Mouse (Mus musculus): ENCODE data around the gene Ngly1. TPM values are rescaled to one million over a fixed set of nuclear protein-coding genes. Genes with fewer than 3 reads are reported as not detected.

Ngly1 gene
- 10 to 100 TPM; 32.9 to 33.5 TPM for total RNA-seq (2021)
- long read RNA-seq, experiment 1, transcript Ngly1-201 (12 exons, 2,935 nt), result major isoform, 38 of 51 reads
- long read RNA-seq, experiment 1, partial matches to known transcripts, result 7 of 51 reads
- long read RNA-seq, experiment 1, other reads (novel, unspliced or antisense), result 6 of 51 reads
- long read RNA-seq, experiment 2, transcript Ngly1-201 (12 exons, 2,935 nt), result major isoform, 34 of 49 reads
- long read RNA-seq, experiment 2, partial matches to known transcripts, result 9 of 49 reads
- long read RNA-seq, experiment 2, other reads (novel, unspliced or antisense), result 6 of 49 reads

DNA sequence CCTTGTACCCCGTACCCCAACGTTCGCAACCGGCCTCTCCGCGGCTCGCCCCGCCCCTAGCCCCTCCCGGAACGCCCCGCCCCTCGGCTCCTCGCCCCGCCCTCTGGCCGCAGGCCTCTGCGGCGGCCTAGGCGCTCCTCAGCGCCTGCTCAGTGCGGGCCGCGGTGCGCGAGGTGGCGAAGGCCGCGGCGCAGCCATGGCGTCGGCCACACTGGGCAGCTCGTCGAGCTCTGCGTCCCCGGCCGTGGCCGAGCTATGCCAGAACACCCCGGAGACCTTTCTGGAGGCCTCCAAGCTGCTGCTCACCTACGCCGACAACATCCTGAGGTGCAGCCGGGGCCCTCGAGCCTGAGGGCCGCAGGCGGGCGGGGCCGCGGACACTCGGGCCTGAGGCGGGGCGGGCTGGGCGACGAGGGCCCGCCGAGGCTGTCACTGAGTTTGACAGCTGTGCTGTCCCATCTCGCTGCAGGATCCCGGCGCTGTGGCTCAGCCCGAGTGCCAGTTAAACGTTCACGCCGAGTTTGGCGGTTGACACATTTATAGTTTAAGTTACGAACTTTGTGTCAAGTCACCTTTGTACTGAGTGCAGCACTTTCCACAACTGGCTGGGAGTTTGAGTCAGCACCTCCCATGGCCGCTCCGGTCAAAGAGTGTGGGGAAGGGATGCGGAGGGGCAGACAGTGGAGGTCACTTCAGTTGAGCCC lies at the start of gene Ngly1, which contains the start of gene Oxsm:
Gene Ngly1, plus strand, starts transcription at position 110 of the 704 bp plus-strand sequence.
Gene Oxsm, minus strand, starts transcription at position 638 of the 704 bp plus-strand sequence.
- intact Hi-C loops (cut with DNase I), result loop anchor here (2.0 to 5.0 kb wide), 2 partner anchors 115 to 133 kb away; partner anchors contain the start of gene Top2b
- peak; percentile 57 to 83 for DNase-seq (ENCODE audit: low spot score in 2 of 2)

DNA sequence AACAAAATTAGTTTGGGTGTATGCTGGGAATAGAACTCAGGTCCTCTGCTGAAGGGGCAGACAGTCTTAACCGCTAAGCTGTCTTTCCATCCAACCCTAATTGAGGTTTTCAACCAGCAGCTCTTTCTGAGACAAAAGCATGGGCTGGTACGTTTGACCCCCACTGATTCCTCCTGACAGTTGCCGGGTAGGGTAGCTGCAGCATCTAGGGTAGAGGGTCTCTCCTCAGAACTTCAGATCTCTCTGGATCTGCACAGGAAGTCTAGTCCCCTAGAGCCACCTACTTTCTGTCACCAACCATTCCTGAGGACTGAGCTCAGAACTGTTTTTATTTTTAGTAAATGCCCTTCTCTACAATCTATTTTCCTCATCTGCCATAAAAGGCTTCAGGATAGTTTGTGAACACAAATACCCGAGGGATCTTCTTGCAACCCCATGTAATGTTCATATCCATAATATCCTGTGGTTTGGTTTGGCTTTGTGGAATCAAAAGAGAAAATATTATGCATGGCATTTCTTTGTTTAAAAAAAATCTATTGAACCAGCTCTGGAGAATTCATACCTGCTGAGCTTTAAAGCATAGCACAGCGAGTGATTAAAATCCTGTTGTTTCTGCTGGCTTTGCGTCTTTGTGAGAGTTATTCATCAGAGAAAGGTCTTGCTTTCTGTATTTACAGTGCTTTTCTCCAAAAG lies 48.7 kb upstream of the Ngly1 start:
- no peak for DNase-seq (ENCODE audit: low spot score in 2 of 2)
- intact Hi-C loops (cut with DNase I), result no loop called here

GRCm38 (mm10) chr14:16200969-16201638 lies 48.0 kb upstream of the Ngly1 start:
- peak; percentile 68 for DNase-seq (ENCODE audit: low spot score in 2 of 2)
- intact Hi-C loops (cut with DNase I), result no loop called here

GRCm38 (mm10) chr14:16201673-16202072 lies 47.4 kb upstream of the Ngly1 start:
- no peak for DNase-seq (ENCODE audit: low spot score in 2 of 2)
- intact Hi-C loops (cut with DNase I), result no loop called here

GRCm38 (mm10) chr14:16207722-16208121 lies 41.4 kb upstream of the Ngly1 start:
- no peak for DNase-seq (ENCODE audit: low spot score in 2 of 2)
- intact Hi-C loops (cut with DNase I), result no loop called here

- intact Hi-C loops (cut with DNase I), result no loop called here
Measured at GRCm38 (mm10) chr14:16219015-16219414, 30.1 kb upstream of the Ngly1 start.

GRCm38 (mm10) chr14:16229395-16229794 lies 19.7 kb upstream of the Ngly1 start:
- intact Hi-C loops (cut with DNase I), result no loop called here
- DNase-seq (ENCODE audit: low spot score in 2 of 2), result no peak

More at GRCm38 (mm10) chr14:16219015-16219414, 30.1 kb upstream of the Ngly1 start:
- no peak for DNase-seq (ENCODE audit: low spot score in 2 of 2)

DNA sequence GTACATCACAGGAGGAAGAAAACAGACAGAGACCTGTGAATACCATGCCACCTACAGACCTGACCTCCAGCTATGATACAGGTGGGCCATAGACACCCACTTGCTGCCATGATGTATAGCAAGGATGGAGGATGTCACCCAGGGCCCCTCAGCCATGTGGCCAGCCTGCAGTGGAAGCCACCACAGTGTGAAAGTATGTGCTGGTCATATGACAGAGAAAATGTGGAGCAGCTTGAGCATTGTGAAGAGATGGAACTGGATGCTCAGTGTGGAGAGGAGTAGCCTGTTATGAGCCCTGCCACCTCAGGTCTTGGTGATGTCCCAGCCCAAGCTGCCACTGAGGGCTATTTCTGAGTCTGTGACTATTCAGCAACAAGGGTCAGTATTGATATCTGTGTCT lies 18.5 kb upstream of the Ngly1 start:
- DNase-seq (ENCODE audit: low spot score in 2 of 2), result no peak
- intact Hi-C loops (cut with DNase I), result no loop called here

- intact Hi-C loops (cut with DNase I), result no loop called here
- DNase-seq (ENCODE audit: low spot score in 2 of 2), result no peak
Measured at GRCm38 (mm10) chr14:16233515-16233914, 15.6 kb upstream of the Ngly1 start.

DNA sequence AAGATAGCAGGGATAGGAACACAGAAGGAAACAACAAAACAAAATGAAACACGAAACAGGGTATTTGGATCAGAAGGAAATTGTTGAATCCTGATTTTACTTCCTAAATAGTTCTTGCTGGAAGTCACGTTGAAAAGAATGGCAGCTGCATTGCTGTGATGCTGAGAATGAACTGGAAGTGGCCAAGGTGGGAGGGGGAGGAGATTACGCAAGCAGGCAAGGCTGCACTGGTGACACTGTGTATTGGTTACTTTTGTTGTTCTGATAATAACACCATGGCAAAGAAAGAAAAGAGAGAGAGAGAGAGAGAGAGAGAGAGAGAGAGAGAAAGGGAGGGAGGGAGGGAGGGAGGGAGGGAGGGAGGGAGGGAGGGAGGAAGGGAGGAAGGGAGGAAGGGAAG lies 12.6 kb upstream of the Ngly1 start:
- intact Hi-C loops (cut with DNase I), result no loop called here
- DNase-seq (ENCODE audit: low spot score in 2 of 2), result no peak

DNA sequence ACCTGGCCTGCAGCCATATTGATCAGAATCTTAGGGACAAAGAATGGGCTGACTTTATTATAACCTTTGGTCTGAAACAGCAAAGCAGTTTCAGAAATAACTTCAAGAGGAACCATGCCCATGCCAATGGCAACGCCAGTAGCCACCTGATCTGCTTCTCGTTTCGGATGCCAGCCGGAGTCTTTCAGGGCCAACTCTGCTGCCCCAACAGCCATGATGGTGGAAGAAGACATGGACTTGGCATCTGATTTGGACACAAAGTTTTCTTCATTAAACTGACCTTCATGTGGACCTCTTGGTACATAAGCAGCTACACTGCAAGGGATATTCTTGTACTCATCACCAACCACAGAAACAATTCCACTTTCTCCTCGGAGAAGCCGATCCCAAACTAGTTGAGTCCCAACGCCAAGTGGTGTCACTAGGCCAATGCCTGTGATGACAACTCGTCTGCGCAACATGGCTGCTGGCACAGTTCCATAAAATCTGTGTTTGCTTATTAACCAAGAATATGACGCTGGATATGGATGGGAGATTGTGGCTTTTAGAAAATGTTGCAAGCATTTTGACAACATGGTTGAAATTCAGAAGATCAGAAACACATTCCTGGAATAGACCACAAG lies 6.8 kb upstream of the Ngly1 start:
- intact Hi-C loops (cut with DNase I), result no loop called here
- DNase-seq (ENCODE audit: low spot score in 2 of 2), result no peak

- peak; percentile 87 to 91 for DNase-seq (ENCODE audit: low spot score in 2 of 2)
- intact Hi-C loops (cut with DNase I), result no loop called here
Measured at GRCm38 (mm10) chr14:16242947-16243602, 6.0 kb upstream of the Ngly1 start.

DNA sequence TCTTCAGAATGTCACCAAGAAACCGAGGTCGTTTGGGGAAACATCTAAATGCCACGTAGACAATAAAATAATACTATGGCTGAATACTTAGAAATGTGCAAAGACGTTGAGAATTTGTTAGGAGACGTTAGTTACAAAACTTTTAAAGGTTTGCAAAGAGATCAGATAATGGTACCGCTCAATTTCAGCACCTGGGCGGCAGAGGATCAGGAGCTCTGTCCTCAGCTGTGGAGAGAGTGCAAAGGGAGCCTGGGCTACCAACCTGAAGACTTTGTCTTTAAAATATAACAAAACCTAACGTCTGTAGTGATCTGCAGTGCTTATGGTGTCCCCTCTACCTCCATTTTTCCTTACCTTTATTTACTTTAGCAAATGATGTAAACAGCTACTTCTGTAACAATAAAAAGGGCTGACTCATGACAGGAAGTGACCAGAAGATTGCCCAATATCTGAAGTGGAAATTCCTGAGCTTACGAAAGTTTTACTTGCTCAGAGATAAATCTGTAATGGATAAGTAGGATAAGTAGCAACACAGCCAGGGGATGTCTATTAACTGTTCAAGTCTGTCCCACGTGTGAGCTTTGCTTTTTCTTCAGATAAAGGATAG lies 5.4 kb upstream of the Ngly1 start:
- DNase-seq (ENCODE audit: low spot score in 2 of 2), result no peak
- intact Hi-C loops (cut with DNase I), result no loop called here

GRCm38 (mm10) chr14:16244370-16244769 lies 4.7 kb upstream of the Ngly1 start:
- intact Hi-C loops (cut with DNase I), result no loop called here
- no peak for DNase-seq (ENCODE audit: low spot score in 2 of 2)

DNA sequence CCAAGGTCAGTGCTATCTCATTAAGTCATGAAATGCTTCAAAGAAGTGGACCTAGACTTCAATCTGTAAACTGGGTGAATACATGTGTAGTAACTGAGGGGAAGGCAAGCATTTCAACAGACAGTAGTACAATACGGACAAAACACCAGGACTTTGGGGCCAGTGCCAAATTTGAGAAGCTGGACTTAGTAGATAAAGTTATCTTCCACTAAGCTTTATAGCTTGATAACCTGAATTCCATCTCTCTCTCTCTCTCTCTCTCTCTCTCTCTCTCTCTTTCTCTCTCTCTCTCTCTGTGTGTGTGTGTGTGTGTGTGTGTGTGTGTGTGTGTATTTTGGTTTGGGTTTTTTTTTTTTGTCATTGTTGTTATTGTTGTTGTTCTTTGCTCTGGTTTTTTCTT lies 4.0 kb upstream of the Ngly1 start:
- intact Hi-C loops (cut with DNase I), result loop anchor here (5.0 kb wide), 1 partner anchor 137 kb away; no protein-coding TSS in a partner anchor
- no peak for DNase-seq (ENCODE audit: low spot score in 2 of 2)

DNA sequence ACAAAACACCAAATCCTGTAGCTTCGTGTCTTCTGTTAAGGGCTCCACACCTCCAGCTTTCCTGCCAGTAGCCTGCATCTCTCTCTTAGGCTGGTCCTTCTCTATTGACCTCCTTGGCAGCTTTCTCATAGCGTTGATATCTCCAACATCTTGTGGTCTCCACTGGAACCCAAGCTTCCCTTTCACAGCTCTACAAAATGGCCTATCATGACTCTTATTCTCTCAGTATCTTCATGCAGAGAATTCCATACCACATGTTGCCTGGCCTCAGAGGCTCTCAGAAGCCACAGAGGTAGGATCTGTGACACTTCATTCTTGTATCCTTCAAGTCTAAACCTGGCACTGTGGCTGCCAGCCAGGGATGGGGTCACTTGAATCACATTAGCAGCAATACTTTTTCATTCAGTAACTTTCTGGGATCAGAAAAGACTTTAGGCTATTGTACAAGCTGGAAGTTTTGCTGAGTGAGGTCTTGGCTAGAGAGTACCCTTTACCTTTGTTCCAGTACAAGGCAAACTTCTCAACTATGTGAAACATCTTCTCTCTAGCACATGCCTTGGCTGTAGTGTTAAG lies 2.7 kb upstream of the Ngly1 start:
- intact Hi-C loops (cut with DNase I), result loop anchor here (5.0 kb wide), 1 partner anchor 136 kb away; no protein-coding TSS in a partner anchor
- DNase-seq (ENCODE audit: low spot score in 2 of 2), result no peak

DNA sequence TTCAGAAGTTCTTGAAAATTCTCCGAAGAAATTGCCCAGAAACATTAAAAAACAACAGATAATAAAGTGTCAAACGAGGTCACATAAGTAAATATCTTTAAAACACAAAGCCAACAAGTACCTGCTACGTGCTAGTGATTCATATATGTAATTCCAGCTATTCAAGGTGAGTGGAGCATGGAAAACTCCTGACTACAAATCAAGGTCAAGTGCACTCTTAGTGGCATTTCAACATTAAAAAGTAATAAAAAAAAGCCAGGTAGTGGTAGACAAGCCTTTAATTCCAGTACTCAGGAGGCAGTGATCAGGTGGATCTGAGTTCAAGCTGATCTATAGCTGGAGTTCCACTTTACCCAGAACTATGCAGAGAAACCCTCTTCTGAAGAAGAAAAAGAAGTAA lies 945 bp upstream of the Ngly1 start:
- intact Hi-C loops (cut with DNase I), result loop anchor here (2.0 to 5.0 kb wide), 2 partner anchors 117 to 134 kb away; partner anchors contain the start of gene Top2b

More for the DNA sequence above, 945 bp upstream of the Ngly1 start:
- DNase-seq (ENCODE audit: low spot score in 2 of 2), result no peak
